Mouse (Mus musculus) heart, adult 2 months (tissue): ENCODE data around the gene Prrc2c. TPM values are rescaled to one million over a fixed set of nuclear protein-coding genes. Genes with fewer than 3 reads are reported as not detected.
"Not testable (repeated sequence)": the region's sequence is repeated elsewhere in the genome, so short reads cannot be mapped to it uniquely, and the experiment has no call there.

ENCODE experiments used
- DNase-seq, 2 experiments: peaks; one replicate each; pipeline ENCODE4 v3.0.0; 2021
- H3K27ac ChIP-seq: fragments of 200-600 bp; 2 replicates; pipeline ENCODE4 v1.8.1; 2022
- H3K27me3 ChIP-seq: fragments of 200-500 bp; 2 replicates; pipeline ENCODE4 v1.6.1; 2012; ENCODE audit warnings: mild to moderate bottlenecking, low read length, inconsistent platforms, mixed read lengths; ENCODE audit not compliant: control insufficient read depth, insufficient read depth
- H3K36me3 ChIP-seq: fragments of 200-500 bp; 2 replicates; pipeline ENCODE4 v1.6.1; 2012; ENCODE audit warnings: low read length, inconsistent platforms; ENCODE audit not compliant: control insufficient read depth, insufficient read depth
- H3K4me1 ChIP-seq: fragments of 200-500 bp; 2 replicates; pipeline ENCODE4 v1.6.1; 2011; ENCODE audit warnings: low read length; ENCODE audit not compliant: control insufficient read depth, insufficient read depth
- H3K4me3 ChIP-seq: fragments of 200-600 bp; 2 replicates; pipeline ENCODE4 v1.8.1; 2022
- H3K79me2 ChIP-seq: fragments of 200-500 bp; replicated peaks from 2 replicates; pipeline ENCODE4 v1.6.1; 2012; ENCODE audit warnings: mild to moderate bottlenecking, inconsistent platforms, low read length, moderate library complexity, mixed read lengths; ENCODE audit not compliant: control insufficient read depth, insufficient read depth
- H3K9ac ChIP-seq: fragments of 200-500 bp; 2 replicates; pipeline ENCODE4 v1.6.1; 2012; ENCODE audit warnings: low read depth, mild to moderate bottlenecking, control low read depth, inconsistent platforms, low read length, mixed read lengths
- CTCF ChIP-seq: fragments of 200-600 bp; IDR thresholded peaks from 2 replicates; pipeline ENCODE4 v1.8.1; 2022; ENCODE audit warnings: antibody characterized with exemption, mild to moderate bottlenecking, moderate library complexity
- EP300 ChIP-seq: fragments of 200-500 bp; IDR thresholded peaks from 2 replicates; pipeline ENCODE4 v1.6.1; 2011; ENCODE audit warnings: low read depth, low read length, control low read depth; ENCODE audit not compliant: insufficient read depth
- POLR2A ChIP-seq: fragments of 200-500 bp; IDR thresholded peaks from 2 replicates; pipeline ENCODE4 v1.6.1; 2011; ENCODE audit warnings: mild to moderate bottlenecking, low read depth, low read length, control low read depth; ENCODE audit not compliant: insufficient read depth
- WGBS: fragments of 180-500 bp; shearing (Covaris S2); methylation state at CpG from one replicate; pipeline ENCODE4 v1.1.7; 2018; 5-methylcytosine and 5-hydroxymethylcytosine counted together
- intact Hi-C: fragments of 180-260 bp; cut with DNase I; formaldehyde crosslinking; loops from one replicate; pipeline ENCODE4 v1.15.1; 2025
- long read RNA-seq: library from polyadenylated mRNA; stranded (forward); transcript quantifications from one replicate; pipeline ENCODE4 v2.0.0, GENCODE M21; 2021
- polyA plus RNA-seq: library from polyadenylated mRNA; depleted of rRNA; stranded (reverse); fragments of >200 nt; gene quantifications from 2 replicates; pipeline ENCODE4 v1.2.3, GENCODE M21; 2012; rRNA removed
- total RNA-seq, 2 experiments: library from RNA; stranded (reverse); gene quantifications; 2 replicates each; pipeline ENCODE4 v1.2.3; 2021

Prrc2c gene
- total RNA-seq = 10 to 100 TPM; 71.7 to 72.0 TPM
- polyA plus RNA-seq = 20.0 and 24.3 TPM in 2 replicates
- long read RNA-seq, partial matches to known transcripts = 1 of 9 reads
- long read RNA-seq, other reads (novel, unspliced or antisense) = 8 of 9 reads

- Histone ChIP-seq H3K4me1 (peaks cover 7% of the 10 kb centered on the region), H3K27me3 (no peaks in the 10 kb centered on the region), H3K36me3 (peaks cover 21% of the 10 kb centered on the region), H3K4me3 (peak within 1 kb of the TSS; percentile 71), H3K9ac (peak within 1 kb of the TSS; percentile 94), H3K79me2 (0 out of 2 replicates have a peak, but pooled peaks cover 2% of the 10 kb centered on the region), H3K27ac (peak within 1 kb of the TSS; percentile 91)
- WGBS = under 1% methylated on average over 36 of the region's 36 CpGs
- intact Hi-C loops = loop anchor here (5.0 kb wide), 1 partner anchor 193 kb away; the partner anchor contains the start of gene Mettl13
- peak; percentile 92 for TF ChIP-seq POLR2A
- TF ChIP-seq CTCF = peak; percentile 76
- 0 out of 2 replicates have a peak, but pooled peaks have one; percentile 28 for TF ChIP-seq EP300
- DNase-seq = peak; percentile 99
Measured at GRCm38 (mm10) chr1:162740401-162740835, at the start of gene Prrc2c. Gene Prrc2c (minus strand): TSS chr1:162740556.

GRCm38 (mm10) chr1:162785222-162785621 lies 44.9 kb upstream of the Prrc2c start:
- Histone ChIP-seq H3K4me3 (no peak overlapping the region), H3K9ac (no peak overlapping the region), H3K4me1 (no peaks in the 10 kb centered on the region), H3K36me3 (no peaks in the 10 kb centered on the region), H3K27ac (no peak overlapping the region), H3K79me2 (no peaks in the 10 kb centered on the region), H3K27me3 (no peaks in the 10 kb centered on the region)
- TF ChIP-seq POLR2A (no peak), EP300 (no peak), CTCF (no peak)
- intact Hi-C loops = no loop called here
- WGBS = 79% methylated on average over 4 of the region's 4 CpGs
- DNase-seq = no peak

- H3K4me3 ChIP-seq = no peak overlapping the region
- no peak overlapping the region for H3K27ac ChIP-seq
- no peaks in the 10 kb centered on the region for H3K79me2 ChIP-seq
- DNase-seq = no peak
- intact Hi-C loops = no loop called here
- no peak overlapping the region for H3K9ac ChIP-seq
- TF ChIP-seq CTCF = no peak
- no peak for TF ChIP-seq EP300
- TF ChIP-seq POLR2A = no peak
- H3K36me3 ChIP-seq = no peaks in the 10 kb centered on the region
- H3K4me1 ChIP-seq = no peaks in the 10 kb centered on the region
- H3K27me3 ChIP-seq = no peaks in the 10 kb centered on the region
- WGBS = 83% methylated on average over 7 of the region's 7 CpGs
Measured at GRCm38 (mm10) chr1:162783669-162784248, 43.4 kb upstream of the Prrc2c start.

- H3K36me3 ChIP-seq, H3K27ac ChIP-seq, H3K9ac ChIP-seq, H3K4me3 ChIP-seq, H3K27me3 ChIP-seq, intact Hi-C loops, DNase-seq, H3K79me2 ChIP-seq, H3K4me1 ChIP-seq: not testable (repeated sequence)
- TF ChIP-seq CTCF = peak; percentile 46
- 90% methylated on average over 2 of the region's 2 CpGs for WGBS
Measured at GRCm38 (mm10) chr1:162781035-162781434, 40.7 kb upstream of the Prrc2c start.

GRCm38 (mm10) chr1:162777943-162778538 lies 37.7 kb upstream of the Prrc2c start:
- no peaks in the 10 kb centered on the region for H3K27me3 ChIP-seq
- 56% methylated on average over 5 of the region's 5 CpGs for WGBS

GRCm38 (mm10) chr1:162773661-162774060 lies 33.3 kb upstream of the Prrc2c start:
- H3K79me2 ChIP-seq = no peaks in the 10 kb centered on the region
- no peak overlapping the region for H3K4me3 ChIP-seq
- H3K27me3 ChIP-seq = no peaks in the 10 kb centered on the region
- no peaks in the 10 kb centered on the region for H3K4me1 ChIP-seq
- TF ChIP-seq POLR2A (no peak), EP300 (no peak), CTCF (no peak)
- intact Hi-C loops = no loop called here
- no peak overlapping the region for H3K27ac ChIP-seq
- DNase-seq = no peak
- no peak overlapping the region for H3K9ac ChIP-seq
- 78% methylated on average over 4 of the region's 4 CpGs for WGBS
- H3K36me3 ChIP-seq = no peaks in the 10 kb centered on the region

More at GRCm38 (mm10) chr1:162777943-162778538, 37.7 kb upstream of the Prrc2c start:
- H3K79me2 ChIP-seq = no peaks in the 10 kb centered on the region
- no peaks in the 10 kb centered on the region for H3K36me3 ChIP-seq
- intact Hi-C loops = no loop called here
- H3K9ac ChIP-seq = no peak overlapping the region
- no peak for DNase-seq
- H3K4me3 ChIP-seq = no peak overlapping the region
- H3K4me1 ChIP-seq = no peaks in the 10 kb centered on the region
- no peak overlapping the region for H3K27ac ChIP-seq
- no peak for TF ChIP-seq CTCF
- TF ChIP-seq EP300 = no peak
- no peak for TF ChIP-seq POLR2A
